10 mouse cellular contexts compared by ENCODE assay signal in the genomic region with DNA sequence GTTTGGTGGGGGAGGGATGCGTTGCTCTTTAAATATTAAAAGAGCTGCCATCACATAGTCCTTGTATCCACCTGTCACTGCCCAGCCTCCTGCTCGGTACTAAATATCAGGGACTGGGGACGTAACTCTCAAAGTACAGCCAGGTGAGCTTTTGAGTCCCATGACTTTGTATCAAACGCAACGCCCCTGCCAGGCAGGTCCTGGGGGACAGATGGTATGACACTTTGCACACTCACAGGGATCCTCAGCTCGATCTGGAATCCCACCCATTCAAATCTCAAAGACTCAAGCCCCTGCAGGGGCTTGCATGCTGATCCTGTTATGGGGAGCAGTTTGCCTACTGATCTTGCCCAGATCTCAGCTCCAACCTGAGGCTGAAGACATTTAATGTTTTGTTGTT. TPM values are rescaled to one million over a fixed set of nuclear protein-coding genes. Genes with fewer than 3 reads are reported as not detected.
DNase-seq lines count a peak whose midpoint lies in the region; ATAC-seq and TF ChIP-seq lines count a peak whose summit lies in the region.
"Had no signal": no experiment of that assay in that cellular context is flagged by ENCODE, and none has a peak within 500 bp of the region (broad histone marks: within the 10 kb centered on the region; RNA-seq: fewer than 3 reads in every experiment).

No protein-coding gene starts in this region.

- H3K27ac ChIP-seq in heart, adult 2 months = peak overlapping the region; percentile 7; the same call in 1 of the 2 replicates
- H3K27ac ChIP-seq in heart, embryonic 12.5 days (ENCODE audit: poor library complexity, severe bottlenecking) = no peak overlapping the region
- no peak overlapping the region for H3K27ac ChIP-seq in lung, embryonic 15.5 days
- H3K27ac ChIP-seq in forebrain, postnatal 0 days (ENCODE audit: low read depth, low read length) = no peak overlapping the region
- H3K27ac ChIP-seq in neural tube, embryonic 13.5 days (replicated peaks) = no peak overlapping the region
- H3K27ac ChIP-seq: embryonic facial prominence, embryonic 15.5 days had no signal

- 67% methylated on average over 6 of the region's 6 CpGs for WGBS in heart, adult 2 months
- 71% methylated on average over 6 of the region's 6 CpGs for WGBS in heart, embryonic 12.5 days
- 66% methylated on average over 6 of the region's 6 CpGs for WGBS in lung, embryonic 15.5 days
- 70% methylated on average over 6 of the region's 6 CpGs for WGBS in forebrain, postnatal 0 days
- 71% methylated on average over 6 of the region's 6 CpGs for WGBS in neural tube, embryonic 13.5 days

- H3K4me1 ChIP-seq in heart, adult 2 months (ENCODE audit: control insufficient read depth, insufficient read depth, low read length) = peaks cover 12% of the 10 kb centered on the region
- peaks cover 9% of the 10 kb centered on the region for H3K4me1 ChIP-seq in heart, embryonic 12.5 days (replicated peaks)
- H3K4me1 ChIP-seq in lung, embryonic 15.5 days = peaks cover 5% of the 10 kb centered on the region; the same call in 1 of the 2 replicates
- no peaks in the 10 kb centered on the region for H3K4me1 ChIP-seq in forebrain, postnatal 0 days (ENCODE audit: insufficient read depth)
- no peaks in the 10 kb centered on the region; the same call in 1 of the 2 replicates for H3K4me1 ChIP-seq in neural tube, embryonic 13.5 days (replicated peaks)
- H3K4me1 ChIP-seq: embryonic facial prominence, embryonic 15.5 days had no signal

- ATAC-seq in heart, embryonic 12.5 days (ENCODE audit: insufficient number of reproducible peaks, low FRiP score) = no peak
- no peak for ATAC-seq in lung, embryonic 15.5 days (ENCODE audit: borderline replicate concordance, extremely low read depth, low FRiP score, low TSS enrichment)
- ATAC-seq in forebrain, postnatal 0 days = no peak
- peak; percentile 47; the same call in 1 of the 2 replicates for ATAC-seq in neural tube, embryonic 13.5 days (ENCODE audit: low read depth)
- ATAC-seq in cerebellum, adult (ENCODE audit: insufficient number of reproducible peaks, low FRiP score, low TSS enrichment) = no peak

- no peak for TF ChIP-seq EP300 in heart, adult 2 months (IDR thresholded peaks at IDR 0.05; ENCODE audit: insufficient read depth, low read depth, low read length)

- no peaks in the 10 kb centered on the region for H3K9me3 ChIP-seq in heart, embryonic 12.5 days (replicated peaks)
- no peaks in the 10 kb centered on the region for H3K9me3 ChIP-seq in lung, embryonic 15.5 days
- no peaks in the 10 kb centered on the region for H3K9me3 ChIP-seq in forebrain, postnatal 0 days (ENCODE audit: low read length)
- H3K9me3 ChIP-seq in neural tube, embryonic 13.5 days = no peaks in the 10 kb centered on the region
- H3K9me3 ChIP-seq: embryonic facial prominence, embryonic 15.5 days; heart, embryonic 10.5 days had no signal

- no peak for TF ChIP-seq CTCF in heart, adult 2 months (IDR thresholded peaks at IDR 0.05)
- TF ChIP-seq CTCF in forebrain, postnatal 0 days (IDR thresholded peaks at IDR 0.05; ENCODE audit: low read depth) = no peak

- H3K79me2 ChIP-seq in heart, adult 2 months (replicated peaks; ENCODE audit: control insufficient read depth, insufficient read depth, low read length) = no peaks in the 10 kb centered on the region; the same call in 1 of the 2 replicates

- H3K4me2 ChIP-seq in heart, embryonic 12.5 days = no peak overlapping the region
- peak overlapping the region; percentile 63 for H3K4me2 ChIP-seq in lung, embryonic 15.5 days
- H3K4me2 ChIP-seq in forebrain, postnatal 0 days (ENCODE audit: low read depth) = peak overlapping the region; percentile 45; the same call in 1 of the 2 replicates
- H3K4me2 ChIP-seq in neural tube, embryonic 13.5 days = no peak overlapping the region; the same call in 1 of the 2 replicates

- TF ChIP-seq POLR2A in heart, adult 2 months (IDR thresholded peaks at IDR 0.05; ENCODE audit: insufficient read depth, low read depth, low read length) = no peak

- 0 out of 2 replicates have a peak overlapping the region, but pooled peaks have one; percentile 32 for H3K9ac ChIP-seq in heart, adult 2 months (ENCODE audit: low read depth, low read length)
- no peak overlapping the region for H3K9ac ChIP-seq in heart, embryonic 12.5 days
- no peak overlapping the region for H3K9ac ChIP-seq in lung, embryonic 15.5 days
- H3K9ac ChIP-seq in forebrain, postnatal 0 days = no peak overlapping the region
- no peak overlapping the region for H3K9ac ChIP-seq in neural tube, embryonic 13.5 days
- H3K9ac ChIP-seq: embryonic facial prominence, embryonic 15.5 days had no signal

- H3K36me3 ChIP-seq in heart, adult 2 months (ENCODE audit: control insufficient read depth, insufficient read depth, low read length) = no peaks in the 10 kb centered on the region; the same call in 1 of the 2 replicates
- no peaks in the 10 kb centered on the region for H3K36me3 ChIP-seq in heart, embryonic 12.5 days
- H3K36me3 ChIP-seq in lung, embryonic 15.5 days = no peaks in the 10 kb centered on the region
- H3K36me3 ChIP-seq in forebrain, postnatal 0 days (ENCODE audit: insufficient read depth) = no peaks in the 10 kb centered on the region
- no peaks in the 10 kb centered on the region for H3K36me3 ChIP-seq in neural tube, embryonic 13.5 days
- H3K36me3 ChIP-seq: embryonic facial prominence, embryonic 15.5 days; heart, embryonic 10.5 days had no signal

- peak in 1 of 2 experiments; percentile 28 for DNase-seq in heart, adult 2 months
- no peak for DNase-seq in lung, adult 18-20 months
- no peak for DNase-seq in forebrain, postnatal 0 days
- DNase-seq in retina, embryonic 14.5 days (ENCODE audit: low spot score) = no peak

- no peaks in the 10 kb centered on the region for H3K27me3 ChIP-seq in heart, adult 2 months (ENCODE audit: control insufficient read depth, insufficient read depth, low read length)
- no peaks in the 10 kb centered on the region for H3K27me3 ChIP-seq in heart, embryonic 12.5 days (replicated peaks)
- no peaks in the 10 kb centered on the region for H3K27me3 ChIP-seq in lung, embryonic 15.5 days
- no peaks in the 10 kb centered on the region for H3K27me3 ChIP-seq in forebrain, postnatal 0 days (ENCODE audit: insufficient read depth, low read length)
- H3K27me3 ChIP-seq in neural tube, embryonic 13.5 days = no peaks in the 10 kb centered on the region
- H3K27me3 ChIP-seq: embryonic facial prominence, embryonic 15.5 days had no signal

- peak overlapping the region; percentile 53 for H3K4me3 ChIP-seq in heart, adult 2 months
- H3K4me3 ChIP-seq in heart, embryonic 12.5 days = no peak overlapping the region
- H3K4me3 ChIP-seq in lung, embryonic 15.5 days = no peak overlapping the region
- no peak overlapping the region for H3K4me3 ChIP-seq in forebrain, postnatal 0 days (ENCODE audit: low read depth, low read length)
- H3K4me3 ChIP-seq in neural tube, embryonic 13.5 days = no peak overlapping the region

- intact Hi-C loops in heart, adult 2 months (cut with DNase I) = loop anchor here (2.0 to 5.0 kb wide), 3 partner anchors 34 to 243 kb away; no protein-coding TSS in a partner anchor

RNA-seq across cellular contexts. Expression of a gene that starts 2.7 kb away (rescaled TPM):
- 10 to 100 TPM; 44.0 to 45.5 TPM for total RNA-seq in heart, adult 2 months (2021)
- 27.8 and 59.4 TPM in 2 replicates for polyA plus RNA-seq in heart, adult 2 months (2012; rRNA removed)
- 0.20 TPM in 1 of 2 replicates, not detected in the other for polyA plus RNA-seq in heart, embryonic 12.5 days (2016; fragmentation: Nextera tagmentation; extraction: Ambion mirVana)
- polyA plus RNA-seq in lung, embryonic 15.5 days (2015; fragmentation: Nextera tagmentation; extraction: Ambion mirVana) = 0.52 and 1.1 TPM in 2 replicates
- total RNA-seq in forebrain, postnatal 0 days (2014; rRNA removed) = 0.31 TPM in 1 of 2 replicates, not detected in the other
- polyA plus RNA-seq in forebrain, postnatal 0 days (2015; fragmentation: Nextera tagmentation; extraction: Ambion mirVana) = 0.26 TPM in 1 of 2 replicates, not detected in the other
- polyA plus RNA-seq in neural tube, embryonic 13.5 days (2015; fragmentation: Nextera tagmentation; extraction: Ambion mirVana) = 0.10 and 0.25 TPM in 2 replicates

RNA-seq across cellular contexts. Expression of a gene that starts 13.8 kb away (rescaled TPM):
- 10 to 100 TPM; 61.6 to 71.8 TPM for total RNA-seq in heart, adult 2 months (2021)
- polyA plus RNA-seq in heart, adult 2 months (2012; rRNA removed) = 26.0 and 38.4 TPM in 2 replicates
- 29.5 and 31.4 TPM in 2 replicates for polyA plus RNA-seq in heart, embryonic 12.5 days (2016; fragmentation: Nextera tagmentation; extraction: Ambion mirVana)
- 23.6 and 25.4 TPM in 2 replicates for polyA plus RNA-seq in lung, embryonic 15.5 days (2015; fragmentation: Nextera tagmentation; extraction: Ambion mirVana)
- 26.6 and 27.4 TPM in 2 replicates for total RNA-seq in forebrain, postnatal 0 days (2014; rRNA removed)
- polyA plus RNA-seq in forebrain, postnatal 0 days (2015; fragmentation: Nextera tagmentation; extraction: Ambion mirVana) = 18.3 and 19.4 TPM in 2 replicates
- polyA plus RNA-seq in neural tube, embryonic 13.5 days (2015; fragmentation: Nextera tagmentation; extraction: Ambion mirVana) = 16.1 and 16.9 TPM in 2 replicates

Comparison
In these comparisons a context has a peak if more than half of its experiments do, and no peak if none do; other contexts are left out.
1. RNA of a gene that starts 2.7 kb away (polyA plus RNA-seq): 27.8 to 59.4 TPM in heart, adult 2 months; 0.52 to 1.1 TPM in lung, embryonic 15.5 days, 0.20 TPM in heart, embryonic 12.5 days, 0.10 to 0.25 TPM in neural tube, embryonic 13.5 days and 0.26 TPM in forebrain, postnatal 0 days; every median in the first group is over 10 times any median in the second.
2. H3K4me2 ChIP-seq: peak in lung, embryonic 15.5 days (single experiment) and forebrain, postnatal 0 days (single experiment); none in heart, embryonic 12.5 days (single experiment) and neural tube, embryonic 13.5 days (single experiment).